Mouse (Mus musculus) gastrocnemius, adult 2 months (tissue): Measurements from ENCODE around the gene Dand5. TPM values are rescaled to one million over a fixed set of nuclear protein-coding genes. Genes with fewer than 3 reads are reported as not detected.

Experiments used
- DNase-seq: peaks from one replicate; pipeline ENCODE4 v3.0.0; 2022
- H3K27ac ChIP-seq: fragments of 200-600 bp; 2 replicates; pipeline ENCODE4 v1.8.1; 2022; ENCODE audit warnings: mild to moderate bottlenecking
- H3K4me3 ChIP-seq: fragments of 200-600 bp; 2 replicates; pipeline ENCODE4 v1.8.1; 2022; ENCODE audit warnings: mild to moderate bottlenecking, moderate library complexity
- CTCF ChIP-seq: fragments of 200-600 bp; IDR thresholded peaks from 2 replicates; pipeline ENCODE4 v1.8.1; 2022; ENCODE audit warnings: antibody characterized with exemption, mild to moderate bottlenecking, moderate library complexity
- intact Hi-C: fragments of 180-260 bp; cut with DNase I; formaldehyde crosslinking; loops from one replicate; pipeline ENCODE4 v1.15.1; 2025
- total RNA-seq, 2 experiments: library from RNA; stranded (reverse); gene quantifications; 2 replicates each; pipeline ENCODE4 v1.2.3; 2021

The Dand5 gene
- total RNA-seq, 2 experiments from 2014 or later: 10.2 to 14.3 TPM

GRCm38 (mm10) chr8:84809941-84810280, 12.7 kb downstream of the Dand5 start:
- Histone ChIP-seq H3K4me3 (no peak overlapping the region), H3K27ac (peak overlapping the region; percentile 62; the same call in 1 of the 2 replicates)
- no peak for TF ChIP-seq CTCF
- DNase-seq: no peak
- intact Hi-C loops: loop anchor here (5.0 kb wide), 1 partner anchor 218 kb away; no protein-coding TSS in a partner anchor

GRCm38 (mm10) chr8:84809109-84809940, 13.3 kb downstream of the Dand5 start:
- intact Hi-C loops: no loop called here
- Histone ChIP-seq H3K4me3 (no peak overlapping the region), H3K27ac (peak overlapping the region; percentile 62)
- no peak for TF ChIP-seq CTCF
- DNase-seq: no peak

GRCm38 (mm10) chr8:84806031-84806430, 16.6 kb downstream of the Dand5 start:
- TF ChIP-seq CTCF: no peak; the same call in 1 of the 2 replicates
- intact Hi-C loops: no loop called here
- Histone ChIP-seq H3K4me3 (no peak overlapping the region), H3K27ac (no peak overlapping the region)
- no peak for DNase-seq

GRCm38 (mm10) chr8:84799999-84800831, 22.4 kb downstream of the Dand5 start, which contains the start of gene Nfix:
Nfix (minus strand) TSS chr8:84800344.
- DNase-seq: peak; percentile 89
- no peak for TF ChIP-seq CTCF
- intact Hi-C loops: loop anchor here (2.0 to 5.0 kb wide), 3 partner anchors 25 to 63 kb away; no protein-coding TSS in a partner anchor
- Histone ChIP-seq H3K4me3 (peak within 1 kb of the TSS; percentile 91), H3K27ac (peak within 1 kb of the TSS; percentile 96)

- Histone ChIP-seq H3K27ac (peak overlapping the region; percentile 96), H3K4me3 (peak overlapping the region; percentile 91)
- intact Hi-C loops: loop anchor here (2.0 to 5.0 kb wide), 3 partner anchors 25 to 63 kb away; no protein-coding TSS in a partner anchor
- peak; percentile 7; the same call in 1 of the 2 replicates for TF ChIP-seq CTCF
- DNase-seq: peak; percentile 86
These were observed 23.3 kb downstream of the Dand5 start for GRCm38 (mm10) chr8:84799136-84799931.

- no peak for TF ChIP-seq CTCF
- DNase-seq: no peak
- intact Hi-C loops: loop anchor here (2.0 to 5.0 kb wide), 3 partner anchors 24 to 62 kb away; no protein-coding TSS in a partner anchor
- H3K4me3 ChIP-seq: peak overlapping the region; percentile 91
- H3K27ac ChIP-seq: peak overlapping the region; percentile 96
These were observed 24.0 kb downstream of the Dand5 start for GRCm38 (mm10) chr8:84798446-84799135.

GRCm38 (mm10) chr8:84797971-84798370, 24.7 kb downstream of the Dand5 start:
- peak overlapping the region; percentile 96 for H3K27ac ChIP-seq
- peak overlapping the region; percentile 91 for H3K4me3 ChIP-seq
- no peak for DNase-seq
- intact Hi-C loops: loop anchor here (2.0 to 5.0 kb wide), 3 partner anchors 23 to 61 kb away; no protein-coding TSS in a partner anchor
- no peak for TF ChIP-seq CTCF

GRCm38 (mm10) chr8:84797256-84797797, 25.3 kb downstream of the Dand5 start:
- Histone ChIP-seq H3K27ac (peak overlapping the region; percentile 96), H3K4me3 (peak overlapping the region; percentile 91)
- no peak for TF ChIP-seq CTCF
- intact Hi-C loops: loop anchor here (5.0 kb wide), 1 partner anchor 35 kb away; no protein-coding TSS in a partner anchor
- DNase-seq: peak; percentile 58

GRCm38 (mm10) chr8:84794486-84794885, 28.1 kb downstream of the Dand5 start:
- H3K4me3 ChIP-seq: peak overlapping the region; percentile 63
- no peak for DNase-seq
- intact Hi-C loops: no loop called here

GRCm38 (mm10) chr8:84793791-84794485, 28.7 kb downstream of the Dand5 start:
- H3K27ac ChIP-seq: peak overlapping the region; percentile 96
- TF ChIP-seq CTCF: no peak
- H3K4me3 ChIP-seq: peak overlapping the region; percentile 63
- peak; percentile 86 for DNase-seq
- intact Hi-C loops: no loop called here

More at GRCm38 (mm10) chr8:84794486-84794885, 28.1 kb downstream of the Dand5 start:
- H3K27ac ChIP-seq: peak overlapping the region; percentile 96
- no peak for TF ChIP-seq CTCF
